Mouse (Mus musculus) mouse embryonic stem cell (cell line): ENCODE measurements around the gene Dpysl4.

Source experiments
- in situ Hi-C, 2 experiments: fragments of 300-500 bp; cut with MboI; formaldehyde crosslinking; loops; 1 replicate in 1 of 2; 3 replicates in 1 of 2; pipeline ENCODE4 v1.14.3; 2019 to 2020; ENCODE audit warnings: low sequenced_read_pairs in 2 of 2, low pct_unique_long_range_greater_than_20kb in 1 of 2, mixed read lengths in 1 of 2; ENCODE audit not compliant: unreplicated experiment in 1 of 2

The Dpysl4 gene

DNA sequence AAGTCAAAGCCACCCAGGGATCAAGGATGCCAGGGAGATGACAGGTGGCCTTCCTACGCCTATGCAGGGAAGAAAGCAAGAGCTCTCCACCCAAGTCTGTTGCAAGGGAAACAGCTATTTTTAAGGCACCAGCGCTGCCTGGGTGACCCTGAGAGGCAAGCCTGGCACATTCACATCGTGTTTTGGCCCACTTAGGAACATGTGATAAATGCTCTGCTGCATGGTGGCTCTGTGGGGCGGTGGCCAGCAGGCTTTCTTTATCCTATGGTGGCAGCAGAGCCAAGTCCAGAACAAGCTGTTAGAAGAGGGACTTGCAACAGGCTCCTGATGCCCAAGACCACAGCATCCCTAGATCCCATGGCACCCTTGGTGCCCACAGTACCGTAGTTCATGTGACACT is 49.4 kb downstream of the Dpysl4 start:
- in situ Hi-C loops: no loop called here

GRCm38 (mm10) chr7:139136906-139137491 is 51.2 kb downstream of the Dpysl4 start:
- in situ Hi-C loops: no loop called here

DNA sequence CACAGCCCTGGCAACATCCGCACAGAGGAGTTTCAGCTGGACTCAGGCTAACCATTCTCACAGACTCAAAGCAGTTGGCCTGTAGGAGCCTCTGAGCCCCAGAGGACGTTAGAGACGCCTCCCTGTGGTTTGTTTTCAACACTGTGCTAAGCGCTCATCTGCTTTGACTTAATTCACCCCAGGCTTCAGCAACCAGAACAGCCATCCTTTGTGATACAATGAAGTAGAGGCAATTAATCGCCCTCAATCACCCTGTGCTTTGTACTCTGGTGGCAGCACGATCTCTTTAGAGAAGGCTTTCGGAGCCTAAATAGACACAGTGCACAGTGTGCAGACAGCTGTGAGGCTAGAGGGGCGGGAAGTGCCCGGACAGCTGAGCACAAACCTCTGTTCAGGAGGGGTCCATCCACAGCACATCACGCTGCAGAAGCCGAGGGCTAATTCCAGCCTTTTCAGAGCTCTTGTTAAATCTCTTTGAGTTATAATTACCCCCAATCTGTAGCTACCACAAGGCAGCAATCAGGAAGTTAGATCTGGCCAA is 54.2 kb downstream of the Dpysl4 start:
- in situ Hi-C loops: no loop called here

DNA sequence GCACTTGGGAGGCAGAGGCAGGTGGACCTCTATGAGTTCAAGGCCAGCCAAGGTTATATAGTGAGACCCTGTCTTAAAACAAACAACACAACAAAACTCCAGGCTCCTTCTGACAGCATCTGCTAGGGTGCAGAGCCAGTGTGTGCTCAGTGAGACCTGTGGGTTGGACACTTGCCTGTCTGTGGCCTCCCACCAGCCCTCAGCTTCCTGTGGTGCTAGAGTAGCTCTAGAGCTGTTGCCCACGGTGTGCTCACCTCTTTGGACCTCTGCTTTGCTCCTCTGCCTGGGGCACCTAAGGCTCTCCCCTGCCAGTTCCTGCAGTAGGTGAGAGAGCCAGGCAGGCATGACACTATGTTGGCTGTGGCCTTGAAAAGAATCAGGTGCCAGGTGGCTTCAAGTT is 58.0 kb downstream of the Dpysl4 start:
- in situ Hi-C loops: no loop called here

GRCm38 (mm10) chr7:139145891-139146290 is 60.1 kb downstream of the Dpysl4 start:
- in situ Hi-C loops: no loop called here

DNA sequence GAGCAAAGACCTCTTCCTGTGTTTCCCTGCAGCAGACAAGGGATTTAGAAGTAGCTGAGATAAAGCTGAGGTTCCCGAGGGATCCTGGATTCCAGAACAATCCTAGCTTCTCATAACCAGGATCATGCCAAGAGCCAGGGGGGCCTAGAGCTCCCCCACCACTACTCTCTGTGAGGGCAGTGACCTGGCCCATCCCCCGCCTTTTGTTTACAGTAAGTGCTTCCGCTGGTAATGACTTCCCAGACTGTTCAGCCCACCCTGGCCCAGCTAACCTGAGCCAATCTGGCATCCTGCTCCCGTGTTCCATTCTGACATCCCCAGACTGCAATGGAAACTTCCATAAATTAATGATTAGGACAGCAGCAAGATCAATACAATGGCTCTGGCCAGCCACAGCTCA is 61.6 kb downstream of the Dpysl4 start:
- in situ Hi-C loops: no loop called here

- in situ Hi-C loops: no loop called here
These were observed 63.6 kb downstream of the Dpysl4 start for GRCm38 (mm10) chr7:139149373-139149772.

DNA sequence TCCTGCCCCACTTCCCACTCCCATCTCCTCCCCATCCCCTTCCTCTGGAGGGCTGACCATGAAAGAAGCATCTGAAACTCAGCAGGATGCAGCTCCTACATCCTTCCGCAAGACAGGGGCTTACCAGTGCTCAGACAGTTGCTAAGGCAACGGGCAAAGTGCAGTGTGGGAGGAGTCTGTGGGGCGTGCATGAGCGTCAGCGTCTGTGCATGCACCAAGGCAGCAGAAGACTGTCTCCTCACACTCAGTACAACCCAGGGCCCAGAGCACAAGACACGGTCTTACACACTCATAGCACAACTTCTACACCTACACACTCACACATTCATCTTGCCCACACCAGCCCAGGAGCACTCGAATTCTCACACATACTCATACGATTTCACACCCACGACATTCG is 65.3 kb downstream of the Dpysl4 start:
- in situ Hi-C loops: no loop called here
